Mouse (Mus musculus): ENCODE measurements at regions not wholly inside any gene's neighbourhood (a gene's known extent, or its start where the extent isn't known, plus 50 kb on each side); places are given as distances from the start of the nearest gene placed in this dataset.
"Not testable (repeated sequence)": the region's sequence is repeated elsewhere in the genome, so short reads cannot be mapped to it uniquely, and the experiment has no call there.

DNA sequence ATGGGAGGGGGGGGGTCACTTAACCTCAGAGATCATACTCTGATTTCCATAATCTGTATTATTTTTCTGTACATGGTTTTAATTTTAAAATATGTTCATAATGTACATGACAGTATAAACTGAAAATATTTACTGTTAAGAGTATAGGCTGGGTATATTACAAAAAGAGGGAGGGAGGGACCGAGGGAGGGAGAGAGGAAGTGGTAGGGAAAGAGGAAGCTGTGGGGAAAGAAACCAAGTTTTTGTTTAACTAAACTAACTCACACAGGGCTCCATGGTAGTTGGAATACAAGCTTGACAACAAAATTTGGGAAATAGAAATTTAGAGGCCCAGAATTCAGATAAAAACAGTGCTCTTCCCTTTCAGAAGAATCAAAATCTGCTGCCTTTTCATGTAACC lies 131.7 kb downstream of the Teddm3 start:
- TF ChIP-seq POLR2A (IDR thresholded peaks at IDR 0.05; ENCODE audit: control insufficient read depth, low read depth, low read length); CTCF (IDR thresholded peaks at IDR 0.05; ENCODE audit: control insufficient read depth, insufficient read depth, insufficient replicate concordance, low read depth, low read length): not testable (repeated sequence)
